Mouse (Mus musculus) myocyte (in vitro differentiated cells): ENCODE measurements at regions not wholly inside any gene's neighbourhood (a gene's known extent, or its start where the extent isn't known, plus 50 kb on each side); places are given as distances from the start of the nearest gene placed in this dataset.
"Not testable (repeated sequence)": the region's sequence is repeated elsewhere in the genome, so short reads cannot be mapped to it uniquely, and the experiment has no call there.

Experiments used
- H3K27me3 ChIP-seq: one replicate; pipeline ENCODE4 v1.6.1; 2011; ENCODE audit not compliant: control insufficient read depth, insufficient read depth, insufficient read length
- H3K36me3 ChIP-seq: one replicate; pipeline ENCODE4 v1.6.1; 2011; ENCODE audit not compliant: control insufficient read depth, insufficient read depth
- H3K4me2 ChIP-seq: one replicate; pipeline ENCODE4 v1.6.1; 2011; ENCODE audit warnings: low read depth, control low read depth
- H3K4me3 ChIP-seq: one replicate; pipeline ENCODE4 v1.5.1; 2011; ENCODE audit warnings: mild to moderate bottlenecking, control low read depth, moderate library complexity
- H3K79me2 ChIP-seq: one replicate; pipeline ENCODE4 v1.6.1; 2011; ENCODE audit not compliant: control insufficient read depth, insufficient read depth
- H3ac ChIP-seq: one replicate; pipeline ENCODE4 v1.6.1; 2011; ENCODE audit not compliant: control insufficient read depth, insufficient read length
- CEBPB ChIP-seq: IDR thresholded peaks from 2 replicates; pipeline ENCODE4 v1.6.1; 2011; ENCODE audit warnings: mild to moderate bottlenecking, moderate library complexity; ENCODE audit not compliant: poor library complexity, insufficient read depth, severe bottlenecking
- E2F4 ChIP-seq: IDR thresholded peaks from one replicate; pipeline ENCODE4 v1.6.1; 2011; ENCODE audit warnings: mild to moderate bottlenecking, control low read depth, moderate library complexity; ENCODE audit not compliant: insufficient read depth
- MAX ChIP-seq: IDR thresholded peaks from one replicate; pipeline ENCODE4 v1.6.1; 2011; ENCODE audit warnings: low read depth, mild to moderate bottlenecking, control low read depth
- MYOD1 ChIP-seq, 3 experiments: IDR thresholded peaks; one replicate each; pipeline ENCODE4 v1.6.1; 2011; ENCODE audit warnings: control low read depth in 2 of 3, low read depth in 2 of 3, mild to moderate bottlenecking in 2 of 3, moderate library complexity in 1 of 3; ENCODE audit not compliant: insufficient read length in 2 of 3, control insufficient read depth in 1 of 3
- MYOG ChIP-seq, 3 experiments: IDR thresholded peaks; one replicate each; pipeline ENCODE4 v1.6.1; 2011; ENCODE audit warnings: control low read depth in 2 of 3, low read depth in 2 of 3, mild to moderate bottlenecking in 2 of 3; ENCODE audit not compliant: insufficient read length in 2 of 3, control insufficient read depth in 1 of 3, insufficient read depth in 1 of 3
- POLR2A ChIP-seq: IDR thresholded peaks from one replicate; pipeline ENCODE4 v1.6.1; 2011; ENCODE audit warnings: low read depth, mild to moderate bottlenecking, control low read depth, moderate library complexity; ENCODE audit not compliant: insufficient read length
- POLR2AphosphoS2 ChIP-seq: IDR thresholded peaks from one replicate; pipeline ENCODE4 v1.6.1; 2011; ENCODE audit warnings: low read depth, control low read depth; ENCODE audit not compliant: insufficient read length
- REST ChIP-seq: IDR thresholded peaks from one replicate; pipeline ENCODE4 v1.6.1; 2011; ENCODE audit warnings: mild to moderate bottlenecking, control low read depth, moderate library complexity; ENCODE audit not compliant: insufficient read depth, insufficient read length
- SRF ChIP-seq: IDR thresholded peaks from one replicate; pipeline ENCODE4 v1.6.1; 2011; ENCODE audit warnings: low read depth; ENCODE audit not compliant: control insufficient read depth, insufficient read length
- TCF12 ChIP-seq: IDR thresholded peaks from one replicate; pipeline ENCODE4 v1.6.1; 2011; ENCODE audit warnings: mild to moderate bottlenecking, control low read depth; ENCODE audit not compliant: poor library complexity, insufficient read depth, severe bottlenecking
- TCF3 ChIP-seq: IDR thresholded peaks from one replicate; pipeline ENCODE4 v1.6.1; 2011; ENCODE audit warnings: low read depth, control low read depth; ENCODE audit not compliant: insufficient read length
- USF1 ChIP-seq: IDR thresholded peaks from one replicate; pipeline ENCODE4 v1.6.1; 2011; ENCODE audit warnings: low read depth, mild to moderate bottlenecking, control low read depth, moderate library complexity

GRCm38 (mm10) chr6:48209103-48209502 lies 122.7 kb upstream of the Zfp746 start:
- H3K4me2 ChIP-seq = no peak overlapping the region
- H3ac ChIP-seq = no peak overlapping the region
- H3K79me2 ChIP-seq = no peaks in the 10 kb centered on the region
- TF ChIP-seq TCF12 (no peak), E2F4 (no peak), POLR2AphosphoS2 (no peak), POLR2A (no peak), MYOG (IDR thresholded peaks at IDR 0.05; ENCODE audit: control insufficient read depth in 1 of 3, insufficient read depth in 1 of 3, insufficient read length in 2 of 3, low read depth in 2 of 3) (no peak), TCF3 (no peak), MYOD1 (IDR thresholded peaks at IDR 0.05; ENCODE audit: control insufficient read depth in 1 of 3, insufficient read length in 2 of 3, low read depth in 2 of 3) (no peak)
- H3K4me3 ChIP-seq = no peak overlapping the region
- H3K36me3 ChIP-seq = no peaks in the 10 kb centered on the region
- H3K27me3 ChIP-seq = no peaks in the 10 kb centered on the region

- H3K4me3 ChIP-seq = no peak overlapping the region
- no peak overlapping the region for H3ac ChIP-seq
- no peak for TF ChIP-seq TCF12
- TF ChIP-seq E2F4 = no peak
- TF ChIP-seq CEBPB = no peak
- no peak for TF ChIP-seq REST
- no peak for TF ChIP-seq POLR2A
- TF ChIP-seq MAX = no peak
- no peak for TF ChIP-seq POLR2AphosphoS2
- no peak for TF ChIP-seq USF1
- no peak for TF ChIP-seq SRF
- no peak for TF ChIP-seq MYOG (IDR thresholded peaks at IDR 0.05; ENCODE audit: control insufficient read depth in 1 of 3, insufficient read depth in 1 of 3, insufficient read length in 2 of 3, low read depth in 2 of 3)
- TF ChIP-seq TCF3 = no peak
- TF ChIP-seq MYOD1 (IDR thresholded peaks at IDR 0.05; ENCODE audit: control insufficient read depth in 1 of 3, insufficient read length in 2 of 3, low read depth in 2 of 3) = no peak
- no peaks in the 10 kb centered on the region for H3K27me3 ChIP-seq
- no peaks in the 10 kb centered on the region for H3K36me3 ChIP-seq
- no peak overlapping the region for H3K4me2 ChIP-seq
- H3K79me2 ChIP-seq = no peaks in the 10 kb centered on the region
Measured at GRCm38 (mm10) chr6:48205722-48206121, 119.3 kb upstream of the Zfp746 start.

- H3K27me3 ChIP-seq = no peaks in the 10 kb centered on the region
Measured at GRCm38 (mm10) chr6:48199951-48200350, 113.6 kb upstream of the Zfp746 start.

GRCm38 (mm10) chr6:48198806-48199205 lies 112.4 kb upstream of the Zfp746 start:
- Histone ChIP-seq H3ac (no peak overlapping the region), H3K4me2 (no peak overlapping the region), H3K4me3 (no peak overlapping the region), H3K27me3 (no peaks in the 10 kb centered on the region), H3K36me3 (no peaks in the 10 kb centered on the region), H3K79me2 (no peaks in the 10 kb centered on the region)
- no peak for TF ChIP-seq TCF12
- no peak for TF ChIP-seq CEBPB
- TF ChIP-seq TCF3 = no peak
- TF ChIP-seq REST = no peak
- TF ChIP-seq POLR2AphosphoS2 = no peak
- TF ChIP-seq MYOD1 (IDR thresholded peaks at IDR 0.05; ENCODE audit: control insufficient read depth in 1 of 3, insufficient read length in 2 of 3, low read depth in 2 of 3) = no peak
- TF ChIP-seq MAX = no peak
- no peak for TF ChIP-seq E2F4
- no peak for TF ChIP-seq USF1
- TF ChIP-seq SRF = no peak
- no peak for TF ChIP-seq POLR2A
- TF ChIP-seq MYOG (IDR thresholded peaks at IDR 0.05; ENCODE audit: control insufficient read depth in 1 of 3, insufficient read depth in 1 of 3, insufficient read length in 2 of 3, low read depth in 2 of 3) = no peak

More at GRCm38 (mm10) chr6:48199951-48200350, 113.6 kb upstream of the Zfp746 start:
- no peak for TF ChIP-seq TCF12
- peak; percentile 39; the same call in 1 of the 2 replicates for TF ChIP-seq CEBPB
- no peak for TF ChIP-seq E2F4
- peak; percentile 90 for TF ChIP-seq REST
- Histone ChIP-seq H3K79me2 (no peaks in the 10 kb centered on the region), H3K4me3 (no peak overlapping the region), H3K4me2 (no peak overlapping the region), H3K36me3 (no peaks in the 10 kb centered on the region), H3ac (no peak overlapping the region)

GRCm38 (mm10) chr6:48197696-48198378 lies 111.4 kb upstream of the Zfp746 start:
- no peak overlapping the region for H3ac ChIP-seq
- no peak for TF ChIP-seq TCF12
- H3K4me3 ChIP-seq = no peak overlapping the region
- no peaks in the 10 kb centered on the region for H3K27me3 ChIP-seq
- H3K4me2 ChIP-seq = no peak overlapping the region
- H3K79me2 ChIP-seq = no peaks in the 10 kb centered on the region
- H3K36me3 ChIP-seq = no peaks in the 10 kb centered on the region

- H3K27me3 ChIP-seq, H3K79me2 ChIP-seq, H3K4me2 ChIP-seq, H3ac ChIP-seq, H3K36me3 ChIP-seq, H3K4me3 ChIP-seq: not testable (repeated sequence)
Measured at GRCm38 (mm10) chr6:48188363-48188762, 102.0 kb upstream of the Zfp746 start.
